In genomic region chr17:73961801-73962403, GRCm38 (mm10) we compare ENCODE assay signal across 14 mouse cellular contexts. TPM values are rescaled to one million over a fixed set of nuclear protein-coding genes. Genes with fewer than 3 reads are reported as not detected.
DNase-seq lines count a peak whose midpoint lies in the region; ATAC-seq and TF ChIP-seq lines count a peak whose summit lies in the region.
"Had no signal": no experiment of that assay in that cellular context is flagged by ENCODE, and none has a peak within 500 bp of the region (broad histone marks: within the 10 kb centered on the region; RNA-seq: fewer than 3 reads in every experiment).

No protein-coding gene starts in this region.

- no peaks in the 10 kb centered on the region for H3K36me3 ChIP-seq in heart, embryonic 15.5 days
- no peaks in the 10 kb centered on the region for H3K36me3 ChIP-seq in heart, embryonic 10.5 days
- H3K36me3 ChIP-seq in liver, adult 2 months (ENCODE audit: control insufficient read depth, insufficient read depth, low read length): no peaks in the 10 kb centered on the region
- H3K36me3 ChIP-seq in liver, embryonic 12.5 days: no peaks in the 10 kb centered on the region
- H3K36me3 ChIP-seq: kidney, embryonic 15.5 days; liver, embryonic 15.5 days had no signal

- no peak overlapping the region for H3K4me3 ChIP-seq in heart, embryonic 15.5 days
- no peak overlapping the region for H3K4me3 ChIP-seq in heart, embryonic 10.5 days
- no peak overlapping the region for H3K4me3 ChIP-seq in liver, adult 2 months (ENCODE audit: insufficient read depth, low read depth, low read length)
- H3K4me3 ChIP-seq in liver, embryonic 12.5 days: no peak overlapping the region
- no peak overlapping the region for H3K4me3 ChIP-seq in cortical plate, adult 2 months (ENCODE audit: insufficient read depth, low read length)
- H3K4me3 ChIP-seq: kidney, embryonic 15.5 days; liver, embryonic 15.5 days had no signal

- H3K27me3 ChIP-seq in heart, embryonic 15.5 days: no peaks in the 10 kb centered on the region
- no peaks in the 10 kb centered on the region for H3K27me3 ChIP-seq in heart, embryonic 10.5 days (ENCODE audit: insufficient read depth, poor library complexity, severe bottlenecking)
- no peaks in the 10 kb centered on the region for H3K27me3 ChIP-seq in liver, adult 2 months (ENCODE audit: control insufficient read depth, insufficient read depth, low read length)
- no peaks in the 10 kb centered on the region for H3K27me3 ChIP-seq in liver, embryonic 12.5 days (replicated peaks)
- H3K27me3 ChIP-seq: kidney, embryonic 15.5 days; liver, embryonic 15.5 days had no signal

- no peak overlapping the region for H3K4me2 ChIP-seq in heart, embryonic 15.5 days
- H3K4me2 ChIP-seq in liver, embryonic 12.5 days: no peak overlapping the region
- H3K4me2 ChIP-seq: kidney, embryonic 15.5 days; liver, embryonic 15.5 days had no signal

- 0 out of 2 replicates have a peak overlapping the region, but pooled peaks have one; percentile 41 for H3K27ac ChIP-seq in heart, embryonic 15.5 days
- no peak overlapping the region for H3K27ac ChIP-seq in heart, embryonic 10.5 days
- peak overlapping the region; percentile 50 for H3K27ac ChIP-seq in liver, adult 2 months (replicated peaks; ENCODE audit: insufficient read depth, low read depth, low read length)
- H3K27ac ChIP-seq in liver, embryonic 12.5 days: no peak overlapping the region
- peak overlapping the region; percentile 80 for H3K27ac ChIP-seq in cortical plate, adult 2 months (ENCODE audit: insufficient read depth, low read length)
- H3K27ac ChIP-seq: liver, embryonic 15.5 days had no signal

- DNase-seq in heart, embryonic 10.5 days (ENCODE audit: low spot score): no peak
- DNase-seq in liver, adult 2 months (ENCODE audit: extremely low read depth, low read depth, low spot score): no peak
- peak; percentile 26 for DNase-seq in lung, postnatal 25 days (ENCODE audit: low spot score)
- DNase-seq in layer of hippocampus, adult 18-20 months (ENCODE audit: low spot score in 2 of 2): no peak
- DNase-seq: cerebellum, adult 9-10 months; embryo, embryonic 11 days; layer of hippocampus, adult 9-11 months; thymus, postnatal 36 days had no signal

- no peak for TF ChIP-seq POLR2A in liver, adult 2 months (IDR thresholded peaks at IDR 0.05; ENCODE audit: extremely low read depth, insufficient read depth, low read length)
- no peak for TF ChIP-seq POLR2A in cortical plate, adult 2 months (IDR thresholded peaks at IDR 0.05; ENCODE audit: extremely low read depth, insufficient read depth, low read length)

- H3K9me3 ChIP-seq in heart, embryonic 15.5 days (replicated peaks): no peaks in the 10 kb centered on the region
- no peaks in the 10 kb centered on the region for H3K9me3 ChIP-seq in heart, embryonic 10.5 days
- no peaks in the 10 kb centered on the region for H3K9me3 ChIP-seq in liver, embryonic 12.5 days (replicated peaks)
- H3K9me3 ChIP-seq: kidney, embryonic 15.5 days; liver, embryonic 15.5 days had no signal

- WGBS in heart, embryonic 15.5 days: 67% methylated on average over 1 of the region's 1 CpGs
- 89% methylated on average over 1 of the region's 1 CpGs for WGBS in heart, embryonic 10.5 days
- 88% methylated on average over 1 of the region's 1 CpGs for WGBS in liver, adult 2 months
- WGBS in liver, embryonic 12.5 days (ENCODE audit: insufficient replicate concordance): 58% methylated on average over 1 of the region's 1 CpGs

- H3K9ac ChIP-seq in heart, embryonic 15.5 days: no peak overlapping the region
- no peak overlapping the region for H3K9ac ChIP-seq in liver, adult 2 months (ENCODE audit: low read depth, low read length)
- no peak overlapping the region for H3K9ac ChIP-seq in liver, embryonic 12.5 days
- H3K9ac ChIP-seq: kidney, embryonic 15.5 days; liver, embryonic 15.5 days had no signal

- no peaks in the 10 kb centered on the region for H3K79me2 ChIP-seq in liver, adult 2 months (ENCODE audit: control insufficient read depth, insufficient read depth, low read length)

- TF ChIP-seq CTCF in liver, adult 2 months (IDR thresholded peaks at IDR 0.05; ENCODE audit: low read depth, low read length): no peak
- no peak for TF ChIP-seq CTCF in cortical plate, adult 2 months (IDR thresholded peaks at IDR 0.05; ENCODE audit: extremely low read depth, insufficient read depth, low read length)

- H3K4me1 ChIP-seq in heart, embryonic 15.5 days (replicated peaks): no peaks in the 10 kb centered on the region
- H3K4me1 ChIP-seq in heart, embryonic 10.5 days: no peaks in the 10 kb centered on the region
- peaks cover 4% of the 10 kb centered on the region; the same call in 1 of the 2 replicates for H3K4me1 ChIP-seq in liver, adult 2 months (ENCODE audit: control insufficient read depth, insufficient read depth, low read length)
- H3K4me1 ChIP-seq in liver, embryonic 12.5 days: no peaks in the 10 kb centered on the region
- H3K4me1 ChIP-seq in cortical plate, adult 2 months (ENCODE audit: control insufficient read depth, insufficient read depth, low read length): no peaks in the 10 kb centered on the region
- H3K4me1 ChIP-seq: kidney, embryonic 15.5 days; liver, embryonic 15.5 days had no signal

- no peak for ATAC-seq in heart, embryonic 15.5 days (replicated peaks; ENCODE audit: insufficient number of reproducible peaks, insufficient read depth, low FRiP score, low read depth)
- ATAC-seq in liver, embryonic 12.5 days: no peak
- ATAC-seq: forebrain, embryonic 16.5 days had no signal

RNA-seq across cellular contexts. Expression of gene Xdh, which starts 11.9 kb away (rescaled TPM):
- 2.0 TPM in 2 replicates for polyA plus RNA-seq in heart, embryonic 15.5 days (2015; fragmentation: Nextera tagmentation; extraction: Ambion mirVana)
- polyA plus RNA-seq in heart, embryonic 10.5 days (2016; fragmentation: Nextera tagmentation; extraction: Ambion mirVana): 0.05 and 0.16 TPM in 2 replicates
- total RNA-seq in liver, adult 2 months (2014; rRNA removed): 115 and 122 TPM in 2 replicates
- 71.1 and 85.8 TPM in 2 replicates for polyA plus RNA-seq in liver, adult 2 months (2012; rRNA removed)
- 0.35 and 0.56 TPM in 2 replicates for polyA plus RNA-seq in liver, embryonic 12.5 days (2016; fragmentation: Nextera tagmentation; extraction: Ambion mirVana)
- 5.7 and 11.2 TPM in 2 replicates for polyA plus RNA-seq in cortical plate, adult 2 months (2012; rRNA removed)
- total RNA-seq in layer of hippocampus, adult 18-20 months (2021): 10 to 100 TPM; 21.7 to 26.6 TPM

Comparison
In these comparisons a context has a peak if more than half of its experiments do, and no peak if none do; other contexts are left out.
1. H3K27ac ChIP-seq: peak in heart, embryonic 15.5 days (single experiment), liver, adult 2 months (single experiment) and cortical plate, adult 2 months (single experiment); none in heart, embryonic 10.5 days (single experiment) and liver, embryonic 12.5 days (single experiment).